Mouse (Mus musculus): Measurements from ENCODE around the gene Gnb4. TPM values are rescaled to one million over a fixed set of nuclear protein-coding genes. Genes with fewer than 3 reads are reported as not detected.

Gene Gnb4
- polyA plus RNA-seq, 1 experiment from 2014 or later, result 75.1 TPM

DNA sequence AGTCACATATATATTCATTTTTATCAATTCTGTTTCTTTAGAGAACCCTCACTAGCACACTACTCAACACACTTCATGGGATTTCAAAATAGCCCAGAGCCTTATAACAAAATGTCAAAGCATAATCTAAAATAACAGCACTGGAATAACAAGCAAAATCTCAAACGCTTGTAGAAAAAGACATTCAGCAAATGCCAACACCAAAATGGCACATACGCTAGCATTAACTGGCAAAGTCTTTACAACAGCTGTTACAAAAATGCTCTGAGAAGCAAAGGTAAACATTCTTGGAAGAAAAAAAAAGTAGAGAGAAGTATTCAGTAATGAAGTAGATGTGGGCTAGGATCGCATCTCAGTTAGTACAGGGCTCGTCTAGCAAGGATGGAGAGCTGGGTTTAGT lies 30.5 kb upstream of the Gnb4 start:
- Histone ChIP-seq H3K4me2 (replicated peaks) (no peak overlapping the region), H3K27ac (replicated peaks) (no peak overlapping the region), H3K27me3 (no peaks in the 10 kb centered on the region), H3K9ac (no peak overlapping the region), H3K4me1 (no peaks in the 10 kb centered on the region), H3K9me3 (replicated peaks) (no peaks in the 10 kb centered on the region), H3K36me3 (no peaks in the 10 kb centered on the region), H3K4me3 (replicated peaks) (no peak overlapping the region)
- no peak for ATAC-seq (ENCODE audit: insufficient number of reproducible peaks, low FRiP score, low TSS enrichment, low read depth)
- WGBS, result 76% methylated on average over 4 of the region's 4 CpGs

DNA sequence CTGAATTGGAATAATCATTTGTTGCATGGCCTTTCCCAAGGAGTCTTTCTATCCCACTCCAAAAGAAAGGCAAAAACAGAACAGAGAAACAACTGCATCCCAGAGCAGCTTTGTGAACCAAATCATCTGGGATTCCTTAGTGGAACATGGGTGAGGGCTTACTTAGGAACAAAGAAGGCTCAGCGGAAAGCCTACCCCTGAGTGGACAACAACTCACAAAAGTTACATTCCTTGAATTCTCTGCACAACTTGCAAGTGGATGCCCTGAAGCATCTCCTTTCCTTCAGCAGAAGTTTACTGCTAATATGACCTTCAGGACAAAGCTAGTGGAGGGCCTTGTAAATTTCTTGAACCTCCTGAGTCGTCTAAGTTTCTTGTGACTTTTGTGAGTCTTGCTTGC lies 28.4 kb upstream of the Gnb4 start:
- no peak for ATAC-seq (ENCODE audit: insufficient number of reproducible peaks, low FRiP score, low TSS enrichment, low read depth)
- no peak overlapping the region for H3K4me2 ChIP-seq (replicated peaks)
- no peaks in the 10 kb centered on the region for H3K27me3 ChIP-seq
- H3K4me3 ChIP-seq (replicated peaks), result no peak overlapping the region
- H3K36me3 ChIP-seq, result no peaks in the 10 kb centered on the region
- no peak overlapping the region for H3K9ac ChIP-seq
- WGBS, result 65% methylated on average over 2 of the region's 2 CpGs
- H3K4me1 ChIP-seq, result no peaks in the 10 kb centered on the region
- no peaks in the 10 kb centered on the region for H3K9me3 ChIP-seq (replicated peaks)
- no peak overlapping the region for H3K27ac ChIP-seq (replicated peaks)

DNA sequence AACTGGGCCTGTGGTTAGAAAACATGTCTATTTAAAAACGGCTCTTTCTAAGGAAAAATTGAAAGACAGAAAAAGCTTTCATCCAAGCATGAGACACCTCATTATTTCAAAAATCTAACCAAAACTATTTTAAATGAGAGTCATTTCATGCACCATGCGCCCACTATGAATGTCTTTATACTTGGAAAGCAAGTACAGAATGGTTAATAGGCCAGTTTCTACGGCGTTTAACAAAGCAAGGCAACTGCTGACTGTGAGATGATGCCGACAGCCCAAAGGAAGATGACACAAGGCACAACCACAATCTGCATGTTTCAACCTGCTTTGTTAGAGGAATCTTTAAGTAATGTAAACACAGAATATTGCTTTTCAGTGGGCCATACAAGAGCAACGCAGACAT lies 25.7 kb upstream of the Gnb4 start:
- 71% methylated on average over 6 of the region's 6 CpGs for WGBS
- H3K4me2 ChIP-seq (replicated peaks), result no peak overlapping the region
- H3K9me3 ChIP-seq (replicated peaks), result no peaks in the 10 kb centered on the region
- no peak for ATAC-seq (ENCODE audit: insufficient number of reproducible peaks, low FRiP score, low TSS enrichment, low read depth)
- no peaks in the 10 kb centered on the region for H3K27me3 ChIP-seq
- no peak overlapping the region for H3K4me3 ChIP-seq (replicated peaks)
- H3K4me1 ChIP-seq, result no peaks in the 10 kb centered on the region
- H3K36me3 ChIP-seq, result no peaks in the 10 kb centered on the region
- no peak overlapping the region for H3K27ac ChIP-seq (replicated peaks)
- no peak overlapping the region for H3K9ac ChIP-seq

DNA sequence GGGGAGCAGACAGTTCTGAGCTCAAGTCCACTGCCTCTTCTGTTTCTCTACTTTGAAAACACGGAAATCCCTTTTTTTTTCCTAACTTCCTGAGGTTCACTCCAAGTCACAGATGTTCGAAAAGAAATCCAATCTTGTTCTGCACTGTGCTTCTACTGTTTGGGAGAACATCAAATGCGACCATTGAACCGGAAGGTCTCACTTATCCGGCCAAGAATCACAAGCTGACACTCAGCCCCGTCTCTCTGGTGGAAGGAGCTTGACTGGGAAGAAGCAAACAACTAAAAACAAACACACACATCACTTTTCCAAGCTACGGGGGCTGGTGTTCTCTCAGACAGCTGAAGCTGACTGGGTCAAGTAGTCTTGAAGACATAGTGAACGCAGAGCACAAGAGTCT lies 21.9 kb upstream of the Gnb4 start:
- Histone ChIP-seq H3K4me3 (replicated peaks) (no peak overlapping the region), H3K4me2 (replicated peaks) (no peak overlapping the region), H3K36me3 (no peaks in the 10 kb centered on the region), H3K27me3 (no peaks in the 10 kb centered on the region), H3K9ac (no peak overlapping the region), H3K27ac (replicated peaks) (no peak overlapping the region), H3K4me1 (no peaks in the 10 kb centered on the region), H3K9me3 (replicated peaks) (no peaks in the 10 kb centered on the region)
- WGBS, result 56% methylated on average over 8 of the region's 8 CpGs
- ATAC-seq (ENCODE audit: insufficient number of reproducible peaks, low FRiP score, low TSS enrichment, low read depth), result no peak

DNA sequence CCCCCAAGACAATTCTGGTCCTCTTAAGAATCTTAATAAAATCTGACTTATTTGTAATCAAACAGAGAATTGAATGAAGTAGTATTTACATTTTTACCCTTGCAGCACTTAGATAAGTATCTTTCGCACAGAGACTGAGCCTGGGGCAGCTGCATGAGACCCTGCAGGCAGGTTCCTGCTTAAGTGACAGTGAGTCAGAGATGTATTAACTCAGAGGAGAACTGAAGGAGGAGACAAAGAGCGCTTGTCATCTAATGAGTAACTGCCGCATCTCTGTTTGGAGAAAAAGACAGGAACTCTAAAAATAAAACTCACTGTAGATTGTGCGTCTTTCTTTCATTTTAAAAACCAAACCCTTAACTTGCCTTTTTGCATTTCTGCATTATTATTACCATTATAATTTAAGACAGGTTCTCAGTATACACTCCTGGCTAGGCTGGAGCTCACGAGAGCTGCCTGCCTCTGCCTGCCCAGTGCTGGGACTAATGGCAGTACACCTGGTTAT lies 16.4 kb upstream of the Gnb4 start:
- WGBS, result 47% methylated on average over 5 of the region's 5 CpGs
- no peak overlapping the region for H3K4me2 ChIP-seq (replicated peaks)

DNA sequence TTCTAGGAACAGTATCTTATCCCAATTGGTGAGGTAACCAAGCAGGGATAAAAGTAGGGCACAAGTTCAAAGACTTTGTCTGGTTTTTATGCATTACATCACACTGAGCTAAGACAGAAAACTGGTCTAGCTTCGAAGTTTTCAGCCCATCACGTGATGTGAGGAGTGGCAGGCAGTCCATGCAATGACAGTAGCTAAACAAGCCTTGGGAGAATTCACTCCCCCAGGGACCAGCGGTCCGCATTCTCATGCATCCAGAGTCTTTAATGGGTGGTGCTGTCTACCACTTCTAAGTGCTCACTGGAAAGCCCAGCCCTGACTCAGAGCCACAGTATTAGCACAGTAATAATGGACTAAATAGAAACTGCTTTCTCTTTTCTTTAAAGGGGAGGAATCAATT lies 13.8 kb upstream of the Gnb4 start:
- Histone ChIP-seq H3K9me3 (replicated peaks) (no peaks in the 10 kb centered on the region), H3K27me3 (peaks cover 3% of the 10 kb centered on the region; the same call in 1 of the 2 replicates), H3K9ac (no peak overlapping the region), H3K4me3 (replicated peaks) (no peak overlapping the region), H3K27ac (replicated peaks) (no peak overlapping the region), H3K36me3 (no peaks in the 10 kb centered on the region), H3K4me1 (peaks cover 7% of the 10 kb centered on the region; the same call in 1 of the 2 replicates), H3K4me2 (replicated peaks) (no peak overlapping the region)
- no peak for ATAC-seq (ENCODE audit: insufficient number of reproducible peaks, low FRiP score, low TSS enrichment, low read depth)
- 56% methylated on average over 4 of the region's 4 CpGs for WGBS

More for the DNA sequence above, 16.4 kb upstream of the Gnb4 start:
- no peak overlapping the region for H3K4me3 ChIP-seq (replicated peaks)
- peaks cover 7% of the 10 kb centered on the region; the same call in 1 of the 2 replicates for H3K4me1 ChIP-seq
- no peaks in the 10 kb centered on the region for H3K9me3 ChIP-seq (replicated peaks)
- no peak overlapping the region for H3K27ac ChIP-seq (replicated peaks)
- no peaks in the 10 kb centered on the region for H3K36me3 ChIP-seq
- peaks cover 3% of the 10 kb centered on the region; the same call in 1 of the 2 replicates for H3K27me3 ChIP-seq
- H3K9ac ChIP-seq, result no peak overlapping the region
- no peak for ATAC-seq (ENCODE audit: insufficient number of reproducible peaks, low FRiP score, low TSS enrichment, low read depth)

DNA sequence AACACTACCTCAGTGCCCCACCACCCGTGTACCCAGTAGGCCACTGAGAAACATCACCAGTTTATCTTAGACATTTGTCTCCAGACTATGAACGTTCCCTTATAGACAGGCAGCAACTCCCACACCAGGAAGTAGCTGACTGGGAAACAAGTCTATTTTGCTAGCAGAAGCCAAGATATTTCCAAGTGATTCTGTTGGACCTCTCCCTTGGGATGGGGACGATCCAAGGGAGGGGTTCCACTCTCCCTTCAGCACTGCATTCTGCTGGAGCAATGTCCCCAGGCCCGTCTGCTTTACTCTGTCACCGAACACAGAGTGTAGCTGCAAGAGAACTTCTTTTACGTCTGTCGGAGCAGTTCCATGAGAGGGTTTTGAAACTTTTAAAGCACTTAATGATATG lies 11.8 kb upstream of the Gnb4 start:
- Histone ChIP-seq H3K4me1 (peaks cover 7% of the 10 kb centered on the region; the same call in 1 of the 2 replicates), H3K27me3 (peaks cover 3% of the 10 kb centered on the region; the same call in 1 of the 2 replicates), H3K4me3 (replicated peaks) (no peak overlapping the region), H3K36me3 (no peaks in the 10 kb centered on the region), H3K9me3 (replicated peaks) (no peaks in the 10 kb centered on the region), H3K27ac (replicated peaks) (no peak overlapping the region), H3K4me2 (replicated peaks) (no peak overlapping the region), H3K9ac (no peak overlapping the region)
- ATAC-seq (ENCODE audit: insufficient number of reproducible peaks, low FRiP score, low TSS enrichment, low read depth), result no peak
- WGBS, result 46% methylated on average over 7 of the region's 7 CpGs

DNA sequence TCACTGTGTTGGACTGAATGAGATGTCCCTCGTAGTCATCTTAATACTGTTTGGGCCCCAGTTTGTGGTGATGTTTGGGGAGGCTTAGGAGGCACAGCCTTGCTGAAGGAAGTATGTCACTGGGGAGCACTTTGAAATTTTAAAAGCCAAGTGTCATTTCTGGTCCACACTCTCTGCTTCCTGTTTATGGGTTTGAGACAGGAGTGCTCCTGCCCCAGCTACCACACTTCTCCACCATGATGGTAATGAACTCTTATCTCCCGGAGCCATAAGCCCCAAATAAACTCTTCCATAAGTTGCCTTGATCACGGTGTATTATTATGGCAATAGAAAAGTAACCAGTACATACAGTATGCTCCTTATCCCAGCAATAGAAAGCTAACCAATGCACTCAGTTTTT lies 5.7 kb upstream of the Gnb4 start:
- no peak overlapping the region for H3K9ac ChIP-seq
- H3K27ac ChIP-seq (replicated peaks), result no peak overlapping the region
- ATAC-seq (ENCODE audit: insufficient number of reproducible peaks, low FRiP score, low TSS enrichment, low read depth), result no peak
- H3K4me1 ChIP-seq, result no peaks in the 10 kb centered on the region
- no peak overlapping the region for H3K4me3 ChIP-seq (replicated peaks)
- H3K4me2 ChIP-seq (replicated peaks), result no peak overlapping the region
- no peaks in the 10 kb centered on the region for H3K36me3 ChIP-seq
- H3K9me3 ChIP-seq (replicated peaks), result no peaks in the 10 kb centered on the region
- WGBS, result 82% methylated on average over 3 of the region's 3 CpGs
- H3K27me3 ChIP-seq, result no peaks in the 10 kb centered on the region

DNA sequence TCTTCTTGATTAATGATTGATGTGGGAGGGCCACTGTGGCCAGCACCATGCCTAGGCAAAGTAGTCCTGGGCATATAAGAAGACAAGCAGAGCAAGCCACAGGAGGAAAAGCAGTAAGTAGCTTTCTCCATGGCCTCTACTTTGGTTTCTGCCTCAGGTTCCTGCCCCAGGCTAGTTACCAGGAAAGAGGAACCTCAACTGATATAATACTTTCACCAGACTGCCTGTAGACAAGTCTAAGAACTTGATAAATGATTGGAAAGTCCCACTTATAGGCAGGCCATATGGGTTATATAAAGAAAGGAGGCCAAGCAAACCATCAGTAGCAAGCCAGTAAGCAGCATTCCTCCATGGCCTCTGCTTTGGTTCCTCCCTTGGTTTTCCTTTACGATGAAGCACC lies 5.3 kb upstream of the Gnb4 start:
- WGBS, result 94% methylated on average over 1 of the region's 1 CpGs
- ATAC-seq (ENCODE audit: insufficient number of reproducible peaks, low FRiP score, low TSS enrichment, low read depth), result no peak
- H3K36me3 ChIP-seq, result no peaks in the 10 kb centered on the region
- no peak overlapping the region for H3K4me2 ChIP-seq (replicated peaks)
- no peaks in the 10 kb centered on the region for H3K9me3 ChIP-seq (replicated peaks)
- no peaks in the 10 kb centered on the region for H3K4me1 ChIP-seq
- H3K27me3 ChIP-seq, result no peaks in the 10 kb centered on the region
- H3K4me3 ChIP-seq (replicated peaks), result no peak overlapping the region
- no peak overlapping the region for H3K27ac ChIP-seq (replicated peaks)
- no peak overlapping the region for H3K9ac ChIP-seq

DNA sequence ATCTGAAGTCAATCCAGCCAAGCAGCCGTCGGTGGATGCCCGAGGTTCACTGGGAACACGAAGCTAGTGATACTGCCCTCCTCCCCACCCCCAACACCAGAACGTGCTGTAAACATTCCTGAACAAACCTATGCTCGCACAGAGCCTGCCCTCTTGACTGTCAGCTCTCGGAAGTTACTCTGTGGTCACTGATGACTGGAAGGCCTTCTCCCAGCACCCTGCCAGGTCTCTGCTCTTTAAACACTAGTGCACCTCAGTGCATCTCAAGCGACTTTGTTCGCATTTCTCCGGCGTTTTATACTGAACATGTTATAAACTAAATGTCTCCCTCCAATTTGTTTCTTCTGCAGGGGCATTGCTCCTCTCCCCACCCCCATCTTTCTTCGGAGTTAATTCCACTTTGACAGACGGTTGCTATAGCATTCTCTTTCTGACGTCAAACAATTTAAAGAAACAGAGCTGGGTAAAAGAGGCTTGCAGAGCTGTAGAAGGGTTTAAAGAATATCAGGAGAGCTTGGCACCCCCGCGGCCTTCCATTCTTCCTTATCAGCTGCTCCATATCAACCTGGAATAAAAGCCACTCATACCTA lies 763 bp upstream of the Gnb4 start:
- ATAC-seq (ENCODE audit: insufficient number of reproducible peaks, low FRiP score, low TSS enrichment, low read depth), result no peak
- no peaks in the 10 kb centered on the region for H3K36me3 ChIP-seq
- peak overlapping the region; percentile 63 for H3K4me3 ChIP-seq (replicated peaks)
- H3K27ac ChIP-seq (replicated peaks), result peak overlapping the region; percentile 83
- 17% methylated on average over 16 of the region's 16 CpGs for WGBS
- H3K4me1 ChIP-seq, result peaks cover 6% of the 10 kb centered on the region; the same call in 1 of the 2 replicates
- peak overlapping the region; percentile 54 for H3K4me2 ChIP-seq (replicated peaks)
- H3K9ac ChIP-seq, result peak overlapping the region; percentile 58
- no peaks in the 10 kb centered on the region for H3K27me3 ChIP-seq
- no peaks in the 10 kb centered on the region for H3K9me3 ChIP-seq (replicated peaks)

DNA sequence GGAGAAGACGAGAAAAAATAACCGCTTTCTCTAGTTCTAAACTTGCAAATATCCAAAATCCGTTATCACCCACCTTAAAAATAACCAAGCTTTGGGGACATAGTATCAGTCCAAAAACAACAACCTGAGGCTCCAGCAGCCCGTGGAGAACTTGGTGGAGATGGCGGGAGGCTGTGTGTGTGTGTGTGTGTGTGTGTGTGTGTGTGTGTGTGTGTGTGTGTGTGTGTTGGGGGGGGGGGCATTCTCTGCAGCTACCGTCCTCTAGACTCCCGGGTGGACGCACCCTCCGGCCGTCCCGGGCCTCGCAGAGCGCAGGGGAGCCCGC lies 417 bp downstream of the Gnb4 start:
- 0 out of 2 replicates have a peak overlapping the region, but pooled peaks have one; percentile 28 for H3K27ac ChIP-seq (replicated peaks)
- peaks cover 6% of the 10 kb centered on the region; the same call in 1 of the 2 replicates for H3K4me1 ChIP-seq
- no peaks in the 10 kb centered on the region for H3K27me3 ChIP-seq
- H3K36me3 ChIP-seq, result no peaks in the 10 kb centered on the region
- no peaks in the 10 kb centered on the region for H3K9me3 ChIP-seq (replicated peaks)
- no peak; the same call in 1 of the 2 replicates for ATAC-seq (ENCODE audit: insufficient number of reproducible peaks, low FRiP score, low TSS enrichment, low read depth)
- peak overlapping the region; percentile 58 for H3K9ac ChIP-seq
- H3K4me2 ChIP-seq (replicated peaks), result peak overlapping the region; percentile 54
- 18% methylated on average over 5 of the region's 14 CpGs for WGBS
- peak overlapping the region; percentile 63 for H3K4me3 ChIP-seq (replicated peaks)

DNA sequence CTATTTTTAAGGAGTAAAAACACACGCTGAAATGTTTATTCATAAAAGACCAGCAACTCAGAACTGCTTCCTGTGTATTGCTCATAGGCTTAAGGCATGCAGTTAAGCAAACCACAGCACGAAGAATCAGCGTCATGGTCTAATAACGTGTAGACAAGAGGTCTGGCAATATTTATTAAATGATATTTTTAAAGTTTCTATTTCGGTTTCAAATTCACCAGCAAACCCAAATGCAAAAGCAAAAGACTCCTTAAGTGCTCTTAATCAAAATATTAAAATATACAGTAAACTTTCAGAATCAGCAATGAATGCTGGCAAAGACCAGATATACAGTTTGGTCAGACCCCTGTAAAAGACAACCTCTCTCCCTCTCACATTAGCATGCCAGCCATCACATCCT lies 1.0 kb downstream of the Gnb4 start:
- no peaks in the 10 kb centered on the region for H3K9me3 ChIP-seq (replicated peaks)
- peak overlapping the region; percentile 63 for H3K4me3 ChIP-seq (replicated peaks)
- WGBS, result 28% methylated on average over 5 of the region's 5 CpGs
- H3K9ac ChIP-seq, result no peak overlapping the region
- no peaks in the 10 kb centered on the region for H3K36me3 ChIP-seq
- peaks cover 6% of the 10 kb centered on the region; the same call in 1 of the 2 replicates for H3K4me1 ChIP-seq
- H3K27me3 ChIP-seq, result no peaks in the 10 kb centered on the region
- peak overlapping the region; percentile 54 for H3K4me2 ChIP-seq (replicated peaks)
- no peak overlapping the region for H3K27ac ChIP-seq (replicated peaks)
- ATAC-seq (ENCODE audit: insufficient number of reproducible peaks, low FRiP score, low TSS enrichment, low read depth), result no peak
